Mouse (Mus musculus) CH12.LX (cell line): ENCODE data around the gene Hoxc4. TPM values are rescaled to one million over a fixed set of nuclear protein-coding genes. Genes with fewer than 3 reads are reported as not detected.

ENCODE experiments used
- DNase-seq: peaks from one replicate; pipeline ENCODE4 v3.0.0-alpha.2; 2013; ENCODE audit errors: extremely low read depth
- H3K27ac ChIP-seq: 2 replicates; pipeline ENCODE4 v1.5.1; 2012; ENCODE audit warnings: low read depth, mild to moderate bottlenecking, control low read depth, moderate library complexity; ENCODE audit not compliant: insufficient read depth
- H3K27me3 ChIP-seq: replicated peaks from 2 replicates; pipeline ENCODE3; 2012; ENCODE audit warnings: inconsistent platforms
- H3K36me3 ChIP-seq, 2 experiments: replicated peaks in 1 of 2; 2 replicates each; pipeline versions ENCODE3 to v1.6.1; 2012; ENCODE audit warnings: inconsistent platforms in 1 of 2, low read length in 1 of 2, mild to moderate bottlenecking in 1 of 2, mixed read lengths in 1 of 2, moderate library complexity in 1 of 2; ENCODE audit not compliant: control insufficient read depth in 1 of 2, insufficient read depth in 1 of 2
- H3K4me1 ChIP-seq, 2 experiments: 2 replicates each; pipeline ENCODE4 v1.6.1; 2012; ENCODE audit warnings: inconsistent platforms in 1 of 2, moderate library complexity in 1 of 2; ENCODE audit not compliant: insufficient read depth in 2 of 2, control insufficient read depth in 1 of 2
- H3K4me2 ChIP-seq: 2 replicates; pipeline ENCODE4 v1.6.1; 2012; ENCODE audit warnings: low read depth, mild to moderate bottlenecking, control low read depth; ENCODE audit not compliant: poor library complexity, insufficient read depth, severe bottlenecking
- H3K4me3 ChIP-seq, 3 experiments: fragments of 150-350 bp in 1 of 3; sonication (generic) in 1 of 3; replicated peaks in 1 of 3; 2 replicates each; pipeline versions ENCODE3 to v1.5.1; 2011 to 2012; ENCODE audit warnings: low read depth in 2 of 3, low read length in 2 of 3, mild to moderate bottlenecking in 2 of 3, moderate library complexity in 2 of 3, control low read depth in 1 of 3, improper control_type of control experiment in 1 of 3, inconsistent platforms in 1 of 3, mixed read lengths in 1 of 3; ENCODE audit not compliant: poor library complexity in 1 of 3
- H3K79me2 ChIP-seq: replicated peaks from 2 replicates; pipeline ENCODE4 v1.6.1; 2012; ENCODE audit warnings: mild to moderate bottlenecking, moderate library complexity; ENCODE audit not compliant: control insufficient read depth, poor library complexity, insufficient read depth, severe bottlenecking; ENCODE audit errors: extremely low read depth
- H3K9ac ChIP-seq: 2 replicates; pipeline ENCODE4 v1.6.1; 2012; ENCODE audit warnings: low read depth, mild to moderate bottlenecking, control low read depth, moderate library complexity; ENCODE audit not compliant: insufficient read depth
- H3K9me3 ChIP-seq: replicated peaks from 2 replicates; pipeline ENCODE3; 2012; ENCODE audit warnings: low read length, inconsistent platforms, mixed read lengths
- EP300 ChIP-seq: IDR thresholded peaks from 2 replicates; pipeline ENCODE4 v1.6.1; 2011; ENCODE audit warnings: low read length, improper control_type of control experiment
- IRF4 ChIP-seq: IDR thresholded peaks from 2 replicates; pipeline ENCODE4 v1.6.1; 2014; ENCODE audit warnings: low read depth, mild to moderate bottlenecking, inconsistent platforms, low read length, improper control_type of control experiment
- PAX5 ChIP-seq: IDR thresholded peaks from 2 replicates; pipeline ENCODE4 v1.6.1; 2012; ENCODE audit warnings: low read length, inconsistent platforms, mixed read lengths
- SMC3 ChIP-seq: IDR thresholded peaks from 2 replicates; pipeline ENCODE4 v1.6.1; 2011; ENCODE audit warnings: low read depth, low read length, improper control_type of control experiment
- USF2 ChIP-seq: conservative IDR thresholded peaks from 2 replicates; pipeline ENCODE4 v1.6.1; 2011; ENCODE audit warnings: low read depth, low read length, improper control_type of control experiment
- ZMIZ1 ChIP-seq: IDR thresholded peaks from 2 replicates; pipeline ENCODE4 v1.6.1; 2012; ENCODE audit warnings: low read depth, mild to moderate bottlenecking, inconsistent platforms, low read length, improper control_type of control experiment
- dilution Hi-C: fragments of 300-500 bp; cut with MboI; formaldehyde crosslinking; loops from 2 replicates; pipeline ENCODE4 v1.14.3; 2020; ENCODE audit warnings: low sequenced_read_pairs; ENCODE audit not compliant: extremely low pct_unique_long_range_greater_than_20kb, extremely low pct_ligation_motif_present
- in situ Hi-C: fragments of 300-500 bp; cut with MboI; formaldehyde crosslinking; loops from 3 replicates; pipeline ENCODE4 v1.14.3; 2019; ENCODE audit warnings: low sequenced_read_pairs, low pct_ligation_motif_present, low pct_unique_long_range_greater_than_20kb, mixed read lengths
- polyA plus RNA-seq: library from polyadenylated mRNA; unstranded; fragments of >175 nt; gene quantifications from 2 replicates; pipeline ENCODE4 v1.2.1, GENCODE M21; 2012; ENCODE audit warnings: low read depth; ENCODE audit not compliant: insufficient read length
- total RNA-seq, 2 experiments: library from RNA; depleted of rRNA; stranded (reverse); fragments of 300-350 nt in 1 of 2; fragments of >200 nt in 1 of 2; gene quantifications; 2 replicates each; pipeline ENCODE4 v1.2.3; 2012 to 2014

Hoxc4 gene
- total and polyA plus RNA-seq, 3 experiments = 5.7 to 31.7 (median 8.6) TPM

DNA sequence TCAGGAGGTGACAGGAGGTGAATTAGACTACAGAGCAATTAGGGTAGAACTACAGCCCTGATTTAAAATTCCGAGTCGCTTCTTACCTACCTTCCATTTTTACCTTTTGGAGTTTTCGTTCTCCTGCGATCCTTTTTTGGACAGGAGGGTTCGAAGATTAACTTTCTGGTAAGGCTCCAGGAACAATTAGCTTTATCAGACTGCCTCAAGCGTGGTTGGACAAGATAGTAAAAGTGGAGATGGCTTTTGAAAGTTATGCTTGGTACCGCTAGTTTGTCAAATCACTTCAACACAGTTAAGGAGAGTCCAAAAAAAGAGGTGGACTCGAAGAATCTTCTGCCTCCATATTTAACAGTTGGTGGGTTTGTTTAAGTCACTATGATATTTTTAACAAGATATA is 2.8 kb downstream of the Hoxc4 start:
- dilution Hi-C loops (no loop called here), in situ Hi-C loops (no loop called here)
- Histone ChIP-seq H3K27me3 (no peaks in the 10 kb centered on the region), H3K79me2 (no peaks in the 10 kb centered on the region), H3K4me3 (no peak overlapping the region), H3K9me3 (no peaks in the 10 kb centered on the region), H3K4me2 (no peak overlapping the region)
- TF ChIP-seq IRF4 (no peak), USF2 (no peak), PAX5 (no peak)
- TF ChIP-seq, all 38 proteins: peak for 0
- peaks cover 10 to 50% of the 10 kb centered on the region in 2 experiments; a peak in 3 of 4 replicates for H3K4me1 ChIP-seq
- DNase-seq = no peak
- no peak overlapping the region for H3K9ac ChIP-seq
- no peak overlapping the region for H3K27ac ChIP-seq
- H3K36me3 ChIP-seq = peaks cover 0 to 2% of the 10 kb centered on the region in 2 experiments

GRCm38 (mm10) chr15:103024131-103024530 is 5.4 kb downstream of the Hoxc4 start:
- no peak for DNase-seq
- dilution Hi-C loops (no loop called here), in situ Hi-C loops (no loop called here)
- peaks cover 13 to 46% of the 10 kb centered on the region in 2 experiments; a peak in 3 of 4 replicates for H3K4me1 ChIP-seq
- no peaks in the 10 kb centered on the region for H3K79me2 ChIP-seq
- no peak for TF ChIP-seq EP300
- TF ChIP-seq ZMIZ1 = no peak
- peaks cover 0 to 11% of the 10 kb centered on the region in 2 experiments for H3K36me3 ChIP-seq
- no peak overlapping the region for H3K9ac ChIP-seq
- H3K4me3 ChIP-seq = no peak overlapping the region
- no peaks in the 10 kb centered on the region for H3K27me3 ChIP-seq
- no peaks in the 10 kb centered on the region for H3K9me3 ChIP-seq
- H3K27ac ChIP-seq = no peak overlapping the region
- H3K4me2 ChIP-seq = no peak overlapping the region

- no peak overlapping the region for H3K9ac ChIP-seq
- no peaks in the 10 kb centered on the region for H3K9me3 ChIP-seq
- dilution Hi-C loops = no loop called here
- no peak for TF ChIP-seq SMC3
- H3K4me2 ChIP-seq = no peak overlapping the region; the same call in 1 of the 2 replicates
- peaks cover 0 to 11% of the 10 kb centered on the region in 2 experiments for H3K36me3 ChIP-seq
- no peaks in the 10 kb centered on the region for H3K27me3 ChIP-seq
- H3K79me2 ChIP-seq = no peaks in the 10 kb centered on the region
- no peak overlapping the region for H3K27ac ChIP-seq
- no peak overlapping the region for H3K4me3 ChIP-seq
- in situ Hi-C loops = no loop called here
- DNase-seq = no peak
- peaks cover 8 to 49% of the 10 kb centered on the region in 2 experiments; a peak in 3 of 4 replicates for H3K4me1 ChIP-seq
Observed at GRCm38 (mm10) chr15:103027266-103028235, 8.8 kb downstream of the Hoxc4 start.
